ENCODE assay signal across 8 mouse cellular contexts in genomic region chr9:123456634-123457602, GRCm38 (mm10). TPM values are rescaled to one million over a fixed set of nuclear protein-coding genes. Genes with fewer than 3 reads are reported as not detected.
DNase-seq lines count a peak whose midpoint lies in the region; ATAC-seq lines count a peak whose summit lies in the region.

No protein-coding gene starts in this region.

- ATAC-seq in hindbrain, embryonic 16.5 days, result no peak
- ATAC-seq in hindbrain, embryonic 14.5 days (ENCODE audit: low FRiP score), result no peak
- ATAC-seq in heart, embryonic 13.5 days (ENCODE audit: extremely low read depth, insufficient number of reproducible peaks, low FRiP score, low TSS enrichment), result no peak
- 0 out of 2 replicates have a peak, but pooled peaks have one; percentile 18 for ATAC-seq in kidney, embryonic 16.5 days (ENCODE audit: low FRiP score, low TSS enrichment)

- no peak overlapping the region for H3K4me3 ChIP-seq in hindbrain, embryonic 16.5 days (ENCODE audit: low read length)
- no peak overlapping the region for H3K4me3 ChIP-seq in hindbrain, embryonic 14.5 days (replicated peaks; ENCODE audit: low read length)
- H3K4me3 ChIP-seq in heart, embryonic 13.5 days, result no peak overlapping the region
- H3K4me3 ChIP-seq in kidney, embryonic 16.5 days (ENCODE audit: low read length), result no peak overlapping the region

- no peak overlapping the region for H3K9ac ChIP-seq in hindbrain, embryonic 16.5 days (ENCODE audit: low read depth, low read length)
- no peak overlapping the region for H3K9ac ChIP-seq in hindbrain, embryonic 14.5 days
- H3K9ac ChIP-seq in heart, embryonic 13.5 days, result peak overlapping the region; percentile 63
- no peak overlapping the region for H3K9ac ChIP-seq in kidney, embryonic 16.5 days (replicated peaks; ENCODE audit: low read length)

- peak overlapping the region; percentile 21; the same call in 1 of the 2 replicates for H3K27ac ChIP-seq in hindbrain, embryonic 16.5 days (ENCODE audit: low read depth, low read length)
- H3K27ac ChIP-seq in hindbrain, embryonic 14.5 days, result no peak overlapping the region
- peak overlapping the region; percentile 88 for H3K27ac ChIP-seq in heart, embryonic 13.5 days (replicated peaks)
- peak overlapping the region; percentile 71 for H3K27ac ChIP-seq in kidney, embryonic 16.5 days (ENCODE audit: low read length)

- H3K27me3 ChIP-seq in hindbrain, embryonic 16.5 days (replicated peaks; ENCODE audit: control insufficient read depth, insufficient read depth, low read length), result no peaks in the 10 kb centered on the region
- H3K27me3 ChIP-seq in hindbrain, embryonic 14.5 days (ENCODE audit: control insufficient read depth, insufficient read depth, low read length), result no peaks in the 10 kb centered on the region
- H3K27me3 ChIP-seq in heart, embryonic 13.5 days (replicated peaks), result no peaks in the 10 kb centered on the region
- H3K27me3 ChIP-seq in kidney, embryonic 16.5 days (ENCODE audit: insufficient read depth, low read length), result no peaks in the 10 kb centered on the region

- no peaks in the 10 kb centered on the region for H3K4me1 ChIP-seq in hindbrain, embryonic 16.5 days (ENCODE audit: control insufficient read depth, insufficient read depth, low read depth, low read length)
- no peaks in the 10 kb centered on the region for H3K4me1 ChIP-seq in hindbrain, embryonic 14.5 days (replicated peaks; ENCODE audit: control insufficient read depth, insufficient read depth, low read length)
- H3K4me1 ChIP-seq in heart, embryonic 13.5 days, result peaks cover 26% of the 10 kb centered on the region
- peaks cover 11% of the 10 kb centered on the region; the same call in 1 of the 2 replicates for H3K4me1 ChIP-seq in kidney, embryonic 16.5 days (ENCODE audit: insufficient read depth, low read length)

- H3K9me3 ChIP-seq in hindbrain, embryonic 16.5 days (ENCODE audit: control insufficient read depth, low read length), result no peaks in the 10 kb centered on the region
- no peaks in the 10 kb centered on the region for H3K9me3 ChIP-seq in hindbrain, embryonic 14.5 days (ENCODE audit: control insufficient read depth, low read length)
- H3K9me3 ChIP-seq in heart, embryonic 13.5 days, result no peaks in the 10 kb centered on the region
- H3K9me3 ChIP-seq in kidney, embryonic 16.5 days (ENCODE audit: low read length), result no peaks in the 10 kb centered on the region

- 64% methylated on average over 9 of the region's 9 CpGs for whole genome bisulfite sequencing in hindbrain, embryonic 16.5 days
- 71% methylated on average over 9 of the region's 9 CpGs for WGBS in hindbrain, embryonic 14.5 days
- 40% methylated on average over 9 of the region's 9 CpGs for WGBS in heart, embryonic 13.5 days
- 46% methylated on average over 9 of the region's 9 CpGs for WGBS in kidney, embryonic 16.5 days

- H3K4me2 ChIP-seq in hindbrain, embryonic 16.5 days (ENCODE audit: low read length), result no peak overlapping the region
- H3K4me2 ChIP-seq in hindbrain, embryonic 14.5 days (replicated peaks), result no peak overlapping the region
- peak overlapping the region; percentile 6; the same call in 1 of the 2 replicates for H3K4me2 ChIP-seq in heart, embryonic 13.5 days
- H3K4me2 ChIP-seq in kidney, embryonic 16.5 days (replicated peaks; ENCODE audit: low read depth, low read length), result no peak overlapping the region

- no peak for DNase-seq in hindbrain, embryonic 14.5 days (ENCODE audit: low spot score)
- DNase-seq in ZHBTc4 (ENCODE audit: low read depth, low spot score), result peak; percentile 75
- DNase-seq in ovary, postnatal 36 days (ENCODE audit: low spot score), result no peak
- no peak for DNase-seq in gastrocnemius, postnatal 25 days
- no peak for DNase-seq in frontal cortex, postnatal 14 days (ENCODE audit: low spot score in 2 of 2)

- H3K36me3 ChIP-seq in hindbrain, embryonic 16.5 days (ENCODE audit: control insufficient read depth, insufficient read depth, low read length), result peaks cover 3% of the 10 kb centered on the region; the same call in 1 of the 2 replicates
- peaks cover 25% of the 10 kb centered on the region for H3K36me3 ChIP-seq in hindbrain, embryonic 14.5 days (replicated peaks; ENCODE audit: control insufficient read depth, insufficient read depth)
- peaks cover 46% of the 10 kb centered on the region for H3K36me3 ChIP-seq in heart, embryonic 13.5 days
- no peaks in the 10 kb centered on the region; the same call in 1 of the 2 replicates for H3K36me3 ChIP-seq in kidney, embryonic 16.5 days (ENCODE audit: insufficient read depth, low read length)

RNA-seq across cellular contexts. Expression of gene Limd1, which starts 21.6 kb away (rescaled TPM):
- polyA plus RNA-seq in hindbrain, embryonic 16.5 days (2015; fragmentation: Nextera tagmentation; extraction: Ambion mirVana), result 12.2 and 15.5 TPM in 2 replicates
- 14.1 and 15.5 TPM in 2 replicates for polyA plus RNA-seq in hindbrain, embryonic 14.5 days (2014; fragmentation: Nextera tagmentation; extraction: Ambion mirVana)
- polyA plus RNA-seq in heart, embryonic 13.5 days (2015; fragmentation: Nextera tagmentation; extraction: Ambion mirVana), result 34.6 and 36.1 TPM in 2 replicates
- 55.7 and 58.1 TPM in 2 replicates for polyA plus RNA-seq in kidney, embryonic 16.5 days (2015; fragmentation: Nextera tagmentation; extraction: Ambion mirVana)
- total RNA-seq in gastrocnemius, postnatal 25 days (2021), result 10 to 100 TPM; 25.8 to 29.2 TPM
